Mouse (Mus musculus): ENCODE results near the gene Ccdc191. TPM values are rescaled to one million over a fixed set of nuclear protein-coding genes. Genes with fewer than 3 reads are reported as not detected.

The Ccdc191 gene
- total and polyA plus RNA-seq, 2 experiments from 2014 or later, result 0.89 to 4.1 TPM

DNA sequence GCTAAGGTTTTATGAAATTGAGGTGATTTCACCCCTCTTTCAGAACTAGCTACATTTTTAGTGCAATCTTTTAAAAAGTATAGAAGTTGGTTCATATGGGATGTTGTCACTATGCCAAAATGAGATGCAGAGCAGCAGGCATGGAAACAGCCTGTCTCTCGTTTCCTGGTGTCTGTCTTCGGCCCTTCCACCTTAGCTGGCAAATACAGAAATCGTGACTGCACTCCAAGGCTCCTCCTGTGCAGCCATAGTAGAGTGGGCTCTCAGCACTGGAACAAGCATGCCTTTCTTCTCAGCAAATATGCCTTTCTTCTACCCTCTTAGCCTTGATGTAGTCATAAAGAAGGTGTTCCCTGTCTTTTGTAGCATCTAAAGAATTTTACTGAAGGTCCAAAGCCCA lies 46.3 kb downstream of the Ccdc191 start:
- DNase-seq (ENCODE audit: low spot score), result no peak

DNA sequence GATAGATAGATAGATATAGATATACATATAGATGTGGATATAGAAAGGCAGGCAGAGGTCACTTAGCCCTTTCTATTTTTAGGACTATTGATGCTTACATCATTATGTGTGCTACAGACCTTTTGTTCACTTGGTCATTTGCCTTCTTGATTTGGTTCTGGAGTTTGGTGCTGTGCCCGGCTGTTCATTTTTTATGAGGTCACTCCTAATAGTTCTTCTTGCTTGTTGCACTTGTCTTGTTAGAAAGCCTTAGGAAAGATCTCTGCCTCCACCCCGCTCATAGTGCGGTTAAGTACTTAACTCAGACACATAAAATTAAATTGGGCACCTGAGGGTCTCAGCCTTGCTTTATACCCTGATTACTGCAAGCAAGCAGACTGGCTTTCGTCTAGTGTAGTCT lies 51.2 kb downstream of the Ccdc191 start:
- no peak overlapping the region for H3K4me2 ChIP-seq (ENCODE audit: low read depth, low read length)
- WGBS, result 91% methylated on average over 4 of the region's 4 CpGs
- no peak for TF ChIP-seq CTCF (IDR thresholded peaks at IDR 0.05; ENCODE audit: low read depth)
- no peak for ATAC-seq
- no peak overlapping the region for H3K9ac ChIP-seq (replicated peaks; ENCODE audit: low read length)
- H3K9me3 ChIP-seq (ENCODE audit: low read length), result no peaks in the 10 kb centered on the region
- H3K4me1 ChIP-seq (ENCODE audit: insufficient read depth, low read length), result no peaks in the 10 kb centered on the region
- H3K4me3 ChIP-seq (ENCODE audit: low read length), result no peak overlapping the region
- DNase-seq (ENCODE audit: low spot score), result no peak
- no peak overlapping the region for H3K27ac ChIP-seq
- H3K27me3 ChIP-seq (ENCODE audit: insufficient read depth, low read length), result no peaks in the 10 kb centered on the region
- no peaks in the 10 kb centered on the region for H3K36me3 ChIP-seq (ENCODE audit: insufficient read depth, low read length)

More for the DNA sequence above, 46.3 kb downstream of the Ccdc191 start:
- no peak overlapping the region for H3K4me3 ChIP-seq (ENCODE audit: low read length)
- WGBS, result 58% methylated on average over 3 of the region's 3 CpGs
- no peak for ATAC-seq
- no peak overlapping the region for H3K4me2 ChIP-seq (ENCODE audit: low read depth, low read length)
- H3K27ac ChIP-seq, result no peak overlapping the region
- H3K36me3 ChIP-seq (ENCODE audit: insufficient read depth, low read length), result no peaks in the 10 kb centered on the region
- no peaks in the 10 kb centered on the region for H3K9me3 ChIP-seq (ENCODE audit: low read length)
- TF ChIP-seq CTCF (IDR thresholded peaks at IDR 0.05; ENCODE audit: low read depth), result no peak
- no peaks in the 10 kb centered on the region for H3K27me3 ChIP-seq (ENCODE audit: insufficient read depth, low read length)
- no peaks in the 10 kb centered on the region for H3K4me1 ChIP-seq (ENCODE audit: insufficient read depth, low read length)
- no peak overlapping the region for H3K9ac ChIP-seq (replicated peaks; ENCODE audit: low read length)

DNA sequence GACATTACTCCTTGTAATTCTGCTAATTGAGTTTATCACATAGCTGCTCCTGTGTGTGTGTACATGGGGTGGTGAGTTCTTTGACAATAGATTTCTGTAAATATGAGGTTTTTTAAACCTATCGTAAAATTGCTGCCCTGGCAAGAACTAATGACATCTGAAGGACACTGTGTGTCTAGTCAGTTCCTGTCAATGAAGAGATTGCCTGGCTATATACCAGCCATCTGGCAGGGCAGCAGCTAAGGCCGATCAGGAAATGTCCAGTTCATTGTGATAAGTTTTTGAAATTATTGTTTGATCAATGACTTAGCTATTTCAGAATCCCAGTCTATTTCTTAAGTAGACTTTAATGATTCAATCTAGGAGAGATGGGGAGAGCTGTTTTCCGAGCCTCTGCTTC lies 55.8 kb downstream of the Ccdc191 start:
- 77% methylated on average over 3 of the region's 3 CpGs for WGBS
- H3K36me3 ChIP-seq (ENCODE audit: insufficient read depth, low read length), result no peaks in the 10 kb centered on the region
- H3K27me3 ChIP-seq (ENCODE audit: insufficient read depth, low read length), result no peaks in the 10 kb centered on the region
- no peak overlapping the region for H3K4me3 ChIP-seq (ENCODE audit: low read length)
- no peak overlapping the region for H3K4me2 ChIP-seq (ENCODE audit: low read depth, low read length)
- ATAC-seq (no peak), DNase-seq (ENCODE audit: low spot score) (no peak)
- H3K27ac ChIP-seq, result no peak overlapping the region
- no peaks in the 10 kb centered on the region for H3K9me3 ChIP-seq (ENCODE audit: low read length)
- H3K9ac ChIP-seq (replicated peaks; ENCODE audit: low read length), result no peak overlapping the region
- no peaks in the 10 kb centered on the region for H3K4me1 ChIP-seq (ENCODE audit: insufficient read depth, low read length)
- no peak for TF ChIP-seq CTCF (IDR thresholded peaks at IDR 0.05; ENCODE audit: low read depth)

DNA sequence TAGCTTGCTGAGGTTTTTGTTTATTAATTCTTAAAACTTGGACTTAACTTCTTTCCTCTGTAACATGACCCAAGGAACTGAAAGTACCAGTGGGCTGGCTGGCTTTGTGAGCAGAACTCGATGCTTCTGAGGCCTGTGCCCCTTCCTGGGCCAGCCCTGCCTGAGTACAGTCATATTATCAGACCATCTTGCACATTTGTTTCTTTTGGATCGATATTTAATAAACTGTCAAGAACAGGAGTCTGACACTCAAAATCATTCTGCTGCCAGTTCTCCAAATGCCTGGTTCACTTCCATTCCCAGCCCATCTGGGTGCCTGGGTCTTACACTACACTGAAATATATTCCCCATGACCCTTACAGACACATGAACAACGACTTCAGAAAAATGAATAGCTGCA lies 56.3 kb downstream of the Ccdc191 start:
- H3K4me3 ChIP-seq (ENCODE audit: low read length), result no peak overlapping the region
- ATAC-seq (no peak), DNase-seq (ENCODE audit: low spot score) (no peak)
- H3K4me1 ChIP-seq (ENCODE audit: insufficient read depth, low read length), result no peaks in the 10 kb centered on the region
- WGBS, result 65% methylated on average over 3 of the region's 3 CpGs
- H3K9me3 ChIP-seq (ENCODE audit: low read length), result no peaks in the 10 kb centered on the region
- H3K27me3 ChIP-seq (ENCODE audit: insufficient read depth, low read length), result no peaks in the 10 kb centered on the region
- no peak overlapping the region for H3K27ac ChIP-seq
- H3K36me3 ChIP-seq (ENCODE audit: insufficient read depth, low read length), result no peaks in the 10 kb centered on the region
- no peak overlapping the region for H3K9ac ChIP-seq (replicated peaks; ENCODE audit: low read length)
- no peak for TF ChIP-seq CTCF (IDR thresholded peaks at IDR 0.05; ENCODE audit: low read depth)
- H3K4me2 ChIP-seq (ENCODE audit: low read depth, low read length), result no peak overlapping the region

DNA sequence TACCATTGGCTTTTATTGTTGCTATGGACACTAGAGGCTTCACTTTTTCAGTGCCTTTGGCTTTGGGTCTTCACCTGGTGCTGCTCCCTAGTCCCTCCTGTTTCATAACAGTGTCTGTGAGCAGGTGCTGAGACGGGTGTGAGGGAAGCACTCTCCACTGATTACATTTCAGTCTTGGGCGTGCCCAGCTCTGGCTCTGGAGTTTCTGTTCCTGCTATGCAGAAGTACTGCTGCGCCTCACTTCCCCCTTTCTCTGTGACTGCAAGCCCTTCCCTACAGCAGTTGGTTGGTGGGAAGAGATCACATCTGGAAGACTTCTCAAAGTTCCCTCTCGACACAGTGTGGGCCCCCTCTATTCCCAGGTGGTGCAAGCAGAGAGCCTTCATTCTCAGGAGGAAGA lies 62.0 kb downstream of the Ccdc191 start:
- Histone ChIP-seq H3K4me1 (ENCODE audit: insufficient read depth, low read length) (no peaks in the 10 kb centered on the region), H3K9ac (replicated peaks; ENCODE audit: low read length) (no peak overlapping the region), H3K4me3 (ENCODE audit: low read length) (no peak overlapping the region), H3K4me2 (ENCODE audit: low read depth, low read length) (no peak overlapping the region), H3K36me3 (ENCODE audit: insufficient read depth, low read length) (no peaks in the 10 kb centered on the region), H3K27me3 (ENCODE audit: insufficient read depth, low read length) (no peaks in the 10 kb centered on the region), H3K27ac (no peak overlapping the region), H3K9me3 (ENCODE audit: low read length) (no peaks in the 10 kb centered on the region)
- no peak for DNase-seq (ENCODE audit: low spot score)
- no peak for ATAC-seq
- no peak for TF ChIP-seq CTCF (IDR thresholded peaks at IDR 0.05; ENCODE audit: low read depth)
- 84% methylated on average over 4 of the region's 4 CpGs for WGBS

DNA sequence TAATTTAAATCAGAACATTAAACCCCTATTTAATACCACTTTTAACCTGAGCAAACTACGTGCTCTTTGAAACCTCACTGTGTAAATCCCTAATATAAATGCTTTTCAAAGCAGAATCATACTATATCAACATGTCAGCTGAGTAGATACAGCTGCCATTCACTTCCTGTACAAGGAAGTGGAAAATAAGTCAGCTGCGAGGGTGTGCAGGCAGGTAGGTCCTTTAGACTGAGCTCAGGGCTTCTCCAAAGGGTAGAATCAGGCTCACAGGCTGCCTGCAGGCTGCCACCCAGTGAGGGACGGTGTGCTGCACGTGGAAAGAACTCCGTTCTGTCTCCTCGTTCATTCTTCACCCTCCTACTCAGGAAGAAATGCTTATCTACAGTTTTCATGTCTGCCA lies 65.3 kb downstream of the Ccdc191 start:
- ATAC-seq, result no peak
- Histone ChIP-seq H3K4me2 (ENCODE audit: low read depth, low read length) (no peak overlapping the region), H3K27ac (no peak overlapping the region), H3K4me1 (ENCODE audit: insufficient read depth, low read length) (no peaks in the 10 kb centered on the region), H3K27me3 (ENCODE audit: insufficient read depth, low read length) (no peaks in the 10 kb centered on the region), H3K36me3 (ENCODE audit: insufficient read depth, low read length) (no peaks in the 10 kb centered on the region), H3K9me3 (ENCODE audit: low read length) (no peaks in the 10 kb centered on the region), H3K9ac (replicated peaks; ENCODE audit: low read length) (no peak overlapping the region), H3K4me3 (ENCODE audit: low read length) (no peak overlapping the region)
- TF ChIP-seq CTCF (IDR thresholded peaks at IDR 0.05; ENCODE audit: low read depth), result no peak
- DNase-seq (ENCODE audit: low spot score), result no peak
- 83% methylated on average over 6 of the region's 6 CpGs for WGBS

DNA sequence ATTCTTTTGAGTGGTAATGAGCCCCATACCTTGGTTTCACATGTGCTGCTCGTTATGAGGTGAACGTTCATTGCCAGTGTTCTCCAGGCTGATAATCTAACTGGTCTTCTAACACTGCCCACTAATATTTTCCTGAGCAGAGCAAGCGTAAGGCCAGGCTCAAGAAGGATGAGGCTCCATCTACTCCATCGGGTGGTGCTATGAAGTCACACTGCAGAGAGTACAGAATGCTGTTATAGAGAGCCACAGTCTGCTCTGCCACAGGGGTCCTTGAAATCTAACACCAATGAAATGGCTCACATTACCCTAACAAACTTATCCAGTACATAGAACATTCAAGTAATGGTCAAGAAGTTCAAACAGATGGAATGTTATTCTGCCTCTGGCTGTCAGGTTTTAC lies 68.4 kb downstream of the Ccdc191 start:
- no peak for DNase-seq (ENCODE audit: low spot score)
- H3K36me3 ChIP-seq (ENCODE audit: insufficient read depth, low read length), result no peaks in the 10 kb centered on the region
- no peaks in the 10 kb centered on the region for H3K4me1 ChIP-seq (ENCODE audit: insufficient read depth, low read length)
- H3K27ac ChIP-seq, result no peak overlapping the region
- no peak for TF ChIP-seq CTCF (IDR thresholded peaks at IDR 0.05; ENCODE audit: low read depth)
- H3K4me3 ChIP-seq (ENCODE audit: low read length), result no peak overlapping the region
- H3K4me2 ChIP-seq (ENCODE audit: low read depth, low read length), result no peak overlapping the region
- ATAC-seq, result no peak
- H3K9ac ChIP-seq (replicated peaks; ENCODE audit: low read length), result no peak overlapping the region
- 89% methylated on average over 4 of the region's 4 CpGs for WGBS
- H3K9me3 ChIP-seq (ENCODE audit: low read length), result no peaks in the 10 kb centered on the region
- H3K27me3 ChIP-seq (ENCODE audit: insufficient read depth, low read length), result no peaks in the 10 kb centered on the region

All from hindbrain, postnatal 0 days (tissue).